Mouse (Mus musculus): ENCODE measurements around the gene Agrp.
"Not testable (repeated sequence)": the region's sequence is repeated elsewhere in the genome, so short reads cannot be mapped to it uniquely, and the experiment has no call there.

Gene Agrp

DNA sequence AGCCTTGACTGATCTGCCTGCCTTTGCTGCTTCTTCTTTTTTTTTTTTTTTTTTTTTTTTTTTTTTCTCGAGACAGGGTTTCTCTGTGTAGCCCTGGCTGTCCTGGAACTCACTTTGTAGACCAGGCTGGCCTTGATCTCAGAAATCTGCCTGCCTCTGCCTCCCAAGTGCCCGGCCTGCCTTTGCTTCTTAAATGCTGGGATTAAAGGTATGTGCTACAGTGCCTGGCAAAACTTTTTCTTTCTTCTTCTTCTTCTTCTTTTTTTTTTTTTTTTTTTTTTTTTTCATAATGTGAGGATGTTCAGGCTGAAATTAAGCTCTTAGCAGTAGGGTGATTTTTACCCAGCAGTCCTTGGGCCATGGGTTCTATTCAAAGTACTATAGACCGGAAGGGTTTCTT lies 34.7 kb downstream of the Agrp start:
- not testable (repeated sequence) for DNase-seq (ENCODE audit: low read depth in 2 of 2, low spot score in 2 of 2)

DNA sequence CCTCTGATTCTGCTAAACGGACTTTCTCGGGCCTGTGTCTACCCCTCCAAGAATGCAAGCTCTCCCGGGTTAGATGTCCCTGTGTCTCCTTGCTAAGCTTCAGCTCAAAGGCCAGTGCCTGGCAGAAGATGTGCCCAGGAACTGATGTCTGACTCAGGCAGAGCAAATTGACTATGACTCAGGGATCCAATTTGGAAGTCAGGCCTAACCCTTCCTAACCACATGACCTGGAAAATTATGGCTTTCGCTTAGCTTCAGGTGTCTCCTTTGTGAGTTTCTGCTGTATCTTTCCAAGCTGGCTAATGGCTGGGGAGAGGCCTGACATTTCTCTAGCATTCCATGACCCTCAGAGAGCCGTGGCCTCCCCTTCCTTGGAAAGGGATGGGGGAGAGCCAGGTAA lies 35.9 kb downstream of the Agrp start:
- no peak for DNase-seq (ENCODE audit: low read depth in 2 of 2, low spot score in 2 of 2)

- DNase-seq (ENCODE audit: low read depth in 2 of 2, low spot score in 2 of 2): no peak
Observed at GRCm38 (mm10) chr8:105598777-105599176, 38.4 kb downstream of the Agrp start.

DNA sequence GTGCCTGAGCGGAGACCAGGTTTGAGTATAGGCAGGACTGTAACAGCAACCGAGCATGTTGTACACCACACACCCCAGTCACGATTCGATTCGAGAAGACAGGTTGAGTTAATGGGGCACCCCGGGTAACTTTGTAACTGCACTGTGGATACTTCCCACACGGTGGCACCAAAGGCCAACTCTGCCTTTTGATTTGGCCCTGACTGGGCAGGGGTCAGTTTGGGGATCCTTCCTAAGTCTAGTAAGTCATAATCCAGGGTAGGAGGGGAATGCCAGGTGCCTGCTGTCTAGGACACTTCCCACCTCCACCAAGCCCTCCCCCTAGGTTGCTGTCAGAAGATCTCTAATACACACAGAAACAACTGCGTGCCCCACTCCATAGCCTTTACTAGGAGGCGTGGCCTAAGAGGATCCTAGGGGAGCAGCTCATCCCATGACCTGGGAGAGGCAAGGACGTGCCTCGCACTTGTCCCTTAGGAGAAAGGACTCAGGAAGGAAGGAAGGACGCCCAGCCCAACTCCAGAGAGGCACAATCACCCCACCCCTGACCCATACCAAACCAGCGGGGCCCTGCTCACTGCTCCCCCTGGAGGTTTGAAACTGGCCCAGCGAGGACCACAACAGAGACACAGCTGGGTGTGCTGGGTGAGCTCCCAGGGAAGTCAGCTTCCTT lies 40.7 kb downstream of the Agrp start:
- peak; percentile 60 to 76 for DNase-seq (ENCODE audit: low read depth in 2 of 2, low spot score in 2 of 2)

DNA sequence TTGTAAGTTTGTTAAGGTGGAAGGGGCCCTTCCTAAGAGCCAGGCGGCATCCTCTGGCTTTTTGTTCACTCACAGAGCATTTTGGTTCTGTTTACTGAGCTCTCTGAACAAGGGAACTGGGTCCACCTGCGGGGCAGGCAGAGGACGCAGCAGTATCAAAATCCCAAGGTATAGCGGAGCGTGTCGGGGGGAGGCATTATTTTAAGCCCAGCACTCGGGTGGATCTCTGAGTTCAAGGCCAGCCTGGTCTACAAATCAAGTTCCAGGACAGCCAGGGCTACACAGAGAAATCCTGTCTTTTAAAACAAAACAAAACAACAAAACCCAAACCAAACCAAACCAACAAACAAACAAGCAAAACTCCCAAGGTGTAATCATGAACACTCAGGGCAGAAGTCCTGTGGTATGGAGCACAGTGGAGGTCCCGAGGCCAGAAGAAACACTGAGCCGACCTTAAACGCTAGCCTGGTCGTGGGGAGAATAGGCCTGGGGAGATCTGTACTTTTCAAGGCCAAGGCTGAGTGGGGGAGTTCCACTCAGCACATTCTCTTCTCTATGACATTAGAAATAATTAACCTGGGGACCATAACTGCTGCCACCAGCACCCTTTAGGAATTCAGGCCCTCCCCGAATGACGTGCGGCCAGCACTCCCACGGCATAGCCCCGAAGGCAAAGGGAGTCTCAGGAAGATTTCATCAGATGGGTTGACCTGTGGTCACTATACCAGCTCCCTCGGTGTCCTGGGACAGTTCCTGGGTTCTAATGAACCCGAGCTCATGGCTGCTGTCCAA lies 42.5 kb downstream of the Agrp start:
- no peak for DNase-seq (ENCODE audit: low read depth in 2 of 2, low spot score in 2 of 2)

DNA sequence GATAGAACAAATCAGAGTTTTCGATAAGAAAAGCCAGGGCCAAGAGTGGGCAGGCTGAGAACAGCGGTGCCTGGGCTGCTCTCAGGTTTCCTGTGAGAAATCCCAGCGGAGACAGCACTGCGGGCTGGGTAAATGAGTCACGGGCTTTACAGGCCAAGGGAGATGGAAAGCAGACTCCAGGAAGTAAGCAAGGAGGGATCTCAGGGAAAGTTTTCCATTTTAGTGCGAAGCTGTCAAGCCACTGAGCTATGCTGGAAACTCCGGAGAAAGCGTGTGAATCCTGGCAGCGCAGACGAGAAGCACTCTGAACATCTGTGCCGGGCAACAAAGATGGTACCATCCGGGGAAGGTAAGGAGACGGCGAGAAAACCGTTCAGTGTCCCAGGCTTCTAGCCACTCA lies 43.3 kb downstream of the Agrp start:
- no peak for DNase-seq (ENCODE audit: low read depth in 2 of 2, low spot score in 2 of 2)

DNA sequence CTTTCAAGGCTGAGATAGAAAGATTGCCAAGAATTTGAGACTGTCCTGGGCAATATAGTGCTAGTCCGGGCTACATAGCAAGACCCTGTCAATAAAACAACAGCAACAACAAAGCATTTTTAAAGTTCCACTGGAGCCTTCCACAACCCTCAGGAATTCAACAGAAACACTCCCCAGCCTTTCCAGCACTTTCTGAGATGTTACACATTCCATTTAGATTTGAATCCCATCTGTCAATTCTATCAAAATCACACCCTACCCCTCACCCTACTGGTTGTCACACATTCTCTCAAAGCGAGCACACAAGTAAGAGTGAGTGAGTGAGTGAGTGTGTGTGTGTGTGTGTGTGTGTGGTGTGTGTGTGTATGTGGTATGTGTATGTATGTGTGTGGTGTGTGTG lies 44.8 kb downstream of the Agrp start:
- DNase-seq (ENCODE audit: low read depth in 2 of 2, low spot score in 2 of 2): no peak

DNA sequence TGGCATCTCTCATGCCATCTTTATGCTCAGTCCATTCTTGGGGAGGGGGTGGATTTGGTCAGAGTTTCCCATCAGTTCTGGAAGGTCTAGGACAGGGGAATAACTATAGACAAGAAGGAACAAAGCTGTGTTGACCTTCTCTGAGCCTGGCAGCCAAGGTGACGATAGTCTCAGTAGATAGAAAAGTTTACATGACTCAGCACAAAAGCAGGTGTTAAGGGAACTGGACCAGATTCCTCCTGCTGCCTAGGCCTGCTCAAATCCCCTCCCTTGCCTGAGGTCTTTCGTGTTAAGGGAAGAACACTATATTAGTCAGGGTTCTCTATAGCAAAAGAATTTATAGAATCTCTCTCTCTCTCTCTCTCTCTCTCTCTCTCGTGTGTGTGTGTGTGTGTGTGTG lies 57.5 kb downstream of the Agrp start:
- DNase-seq (ENCODE audit: low read depth in 2 of 2, low spot score in 2 of 2): no peak

- DNase-seq (ENCODE audit: low read depth in 2 of 2, low spot score in 2 of 2): no peak
Observed at GRCm38 (mm10) chr8:105575538-105575937, 61.7 kb downstream of the Agrp start.

DNA sequence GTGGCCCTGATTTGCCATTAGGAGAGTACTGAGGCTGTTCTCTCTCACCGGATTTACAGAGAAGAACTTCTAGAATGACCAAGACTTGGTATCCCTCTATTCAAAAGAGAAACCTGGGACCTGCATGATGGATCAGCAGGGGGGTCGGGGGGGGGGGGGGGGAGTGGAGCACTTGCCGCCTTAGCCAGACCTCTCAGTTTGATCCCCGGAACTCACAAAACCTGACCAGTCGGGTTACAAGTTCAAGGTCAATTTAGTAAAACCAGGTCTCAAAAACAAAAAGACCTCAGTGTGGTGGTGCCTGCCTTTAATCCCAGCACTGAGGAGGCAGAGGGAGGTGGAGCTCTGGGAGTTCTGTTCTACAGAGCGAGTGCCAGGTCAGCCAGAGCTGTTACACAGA lies 62.5 kb downstream of the Agrp start:
- no peak for DNase-seq (ENCODE audit: low read depth in 2 of 2, low spot score in 2 of 2)

- DNase-seq (ENCODE audit: low read depth in 2 of 2, low spot score in 2 of 2): no peak
Observed at GRCm38 (mm10) chr8:105573427-105573826, 63.8 kb downstream of the Agrp start.

DNA sequence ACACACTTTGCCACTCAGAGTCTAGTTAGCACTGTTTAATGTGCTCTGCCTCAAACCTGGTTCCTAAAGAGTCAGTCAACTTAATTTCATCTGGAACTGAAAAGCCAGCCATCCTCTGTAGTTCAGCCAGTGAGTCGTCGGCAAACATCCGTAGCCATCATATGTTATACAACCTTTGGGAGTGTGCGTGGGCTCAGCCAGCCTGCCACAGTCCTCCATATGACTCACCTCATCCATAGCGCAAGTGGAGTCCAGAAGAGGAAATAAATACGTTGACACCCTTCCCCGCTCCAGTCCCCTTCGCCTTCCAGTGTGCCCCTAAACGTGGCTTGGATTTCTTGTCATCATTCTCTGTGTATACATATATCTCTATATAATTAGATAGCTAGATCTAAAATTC lies 65.4 kb downstream of the Agrp start:
- DNase-seq (ENCODE audit: low read depth in 2 of 2, low spot score in 2 of 2): no peak

DNA sequence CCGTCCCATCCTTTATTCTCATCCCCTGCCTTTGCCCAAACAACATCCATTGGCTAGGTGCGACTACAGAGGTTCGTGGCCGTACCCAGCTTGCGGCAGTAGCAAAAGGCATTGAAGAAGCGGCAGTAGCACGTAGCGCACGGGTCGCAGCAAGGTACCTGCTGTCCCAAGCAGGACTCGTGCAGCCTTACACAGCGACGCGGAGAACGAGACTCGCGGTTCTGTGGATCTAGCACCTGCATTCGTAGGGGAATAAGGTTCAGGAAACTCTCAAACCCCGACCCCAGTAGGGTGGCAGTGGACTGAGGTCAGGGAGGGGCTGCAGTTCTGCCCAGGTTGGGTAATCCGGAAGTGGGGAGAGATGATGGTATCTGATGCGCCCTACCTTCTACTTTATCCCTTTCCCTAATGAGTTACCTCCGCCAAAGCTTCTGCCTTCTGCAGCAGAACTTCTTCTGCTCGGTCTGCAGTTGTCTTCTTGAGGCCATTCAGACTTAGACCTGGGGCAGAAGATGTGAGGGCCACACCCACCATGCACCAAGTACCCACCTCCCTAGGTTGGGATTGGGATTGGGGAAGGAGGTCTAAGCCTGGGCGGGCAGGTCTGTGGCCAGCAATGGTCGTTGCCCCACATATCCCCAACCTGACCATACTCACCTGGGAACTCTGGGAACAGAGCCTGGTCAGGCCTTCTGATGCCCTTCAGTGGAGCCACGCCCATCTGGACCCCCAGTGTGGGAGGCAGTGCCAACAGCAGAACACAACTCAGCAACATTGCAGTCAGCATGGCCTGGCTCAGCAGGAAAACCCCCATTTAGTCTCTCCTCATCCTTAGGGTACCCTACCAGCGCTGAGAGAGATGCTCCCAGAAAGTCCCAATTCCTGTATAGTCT lies 70.2 kb downstream of the Agrp start:
- DNase-seq (ENCODE audit: low read depth in 2 of 2, low spot score in 2 of 2): peak in 1 of 2 experiments; percentile 38

- peak; percentile 98 to 99 for DNase-seq (ENCODE audit: low read depth in 2 of 2, low spot score in 2 of 2)
Observed at GRCm38 (mm10) chr8:105565952-105566702, 71.1 kb downstream of the Agrp start, which contains the start of gene Atp6v0d1. Gene Atp6v0d1, minus strand, starts transcription at chr8:105566047.

GRCm38 (mm10) chr8:105565401-105565881 lies 71.8 kb downstream of the Agrp start:
- peak; percentile 64 to 66 for DNase-seq (ENCODE audit: low read depth in 2 of 2, low spot score in 2 of 2)

- not testable (repeated sequence) for DNase-seq (ENCODE audit: low read depth in 2 of 2, low spot score in 2 of 2)
Observed at GRCm38 (mm10) chr8:105564573-105565229, 72.5 kb downstream of the Agrp start.

DNA sequence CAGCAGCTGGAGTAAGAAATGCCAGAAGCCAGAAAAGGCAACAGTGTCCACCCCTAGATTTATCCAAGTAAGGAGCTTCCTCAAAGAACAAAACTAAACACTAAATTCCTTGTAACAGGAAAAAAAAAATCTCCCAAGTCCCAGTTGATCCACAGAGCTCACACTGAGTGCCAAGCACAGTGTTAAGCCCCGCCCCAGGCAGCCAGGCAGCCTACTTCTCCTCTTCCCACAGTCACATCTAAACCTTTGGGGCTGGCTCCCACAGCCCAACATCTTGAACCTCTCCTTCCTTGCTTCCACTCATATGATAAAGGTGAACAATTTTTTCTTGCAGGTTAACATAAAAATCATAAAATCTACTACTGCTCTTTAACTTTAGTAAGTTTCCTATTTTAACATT lies 73.3 kb downstream of the Agrp start:
- DNase-seq (ENCODE audit: low read depth in 2 of 2, low spot score in 2 of 2): no peak

GRCm38 (mm10) chr8:105562863-105563262 lies 74.3 kb downstream of the Agrp start:
- no peak for DNase-seq (ENCODE audit: low read depth in 2 of 2, low spot score in 2 of 2)

DNA sequence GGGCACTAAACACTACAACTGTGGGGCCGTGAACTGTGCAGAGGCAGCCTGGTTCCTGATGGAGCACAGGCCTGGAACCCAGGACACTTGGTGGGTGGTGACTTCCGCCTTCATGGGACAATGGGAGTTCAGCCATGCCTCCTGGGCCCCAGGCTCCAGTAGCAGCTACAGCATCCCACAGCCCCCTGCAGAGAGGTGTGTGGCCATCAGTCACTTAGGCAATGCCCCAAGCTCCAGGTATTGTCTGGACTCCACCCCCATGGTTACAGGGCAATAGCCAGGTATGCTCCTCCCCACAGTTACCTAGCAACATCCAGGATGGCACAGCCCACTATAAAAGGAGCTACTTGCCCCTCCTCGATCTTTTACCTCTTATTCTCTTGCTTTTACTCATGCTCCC lies 82.0 kb downstream of the Agrp start:
- no peak for DNase-seq (ENCODE audit: low read depth in 2 of 2, low spot score in 2 of 2)

GRCm38 (mm10) chr8:105554087-105554486 lies 83.1 kb downstream of the Agrp start:
- DNase-seq (ENCODE audit: low read depth in 2 of 2, low spot score in 2 of 2): peak; percentile 19 to 55

Data from CD8-positive naive resting alpha-beta T cell, adult 2 months (primary cell).